Mouse (Mus musculus): ENCODE measurements around the gene Pcgf1. TPM values are rescaled to one million over a fixed set of nuclear protein-coding genes. Genes with fewer than 3 reads are reported as not detected.
A peak's percentile ranks its signal among the peaks of the same experiment; 100 is the strongest.

Gene Pcgf1
- total RNA-seq, 2 experiments from 2014 or later, result 18.8 to 22.2 TPM

DNA sequence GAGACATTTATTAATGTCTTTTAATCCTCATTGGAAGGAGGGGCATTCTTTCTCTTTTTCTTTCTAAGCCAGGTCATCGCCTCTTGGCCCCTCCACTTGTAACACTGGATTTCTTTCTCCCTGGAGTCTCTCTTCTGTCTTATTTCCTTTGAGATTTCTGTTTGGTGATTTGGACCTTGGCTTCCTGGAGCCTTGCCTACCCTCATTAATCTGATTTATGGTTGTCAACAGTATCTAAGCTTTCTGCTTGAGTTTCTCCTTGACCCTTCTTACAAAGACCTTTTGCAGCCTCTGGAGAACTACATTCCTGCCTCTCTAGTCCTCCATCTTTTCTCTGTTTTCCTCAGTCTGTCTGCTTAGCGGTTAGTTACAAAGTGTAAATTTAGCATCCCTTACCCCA lies 20.7 kb downstream of the Pcgf1 start:
- no peak for DNase-seq (ENCODE audit: low spot score in 2 of 2)

DNA sequence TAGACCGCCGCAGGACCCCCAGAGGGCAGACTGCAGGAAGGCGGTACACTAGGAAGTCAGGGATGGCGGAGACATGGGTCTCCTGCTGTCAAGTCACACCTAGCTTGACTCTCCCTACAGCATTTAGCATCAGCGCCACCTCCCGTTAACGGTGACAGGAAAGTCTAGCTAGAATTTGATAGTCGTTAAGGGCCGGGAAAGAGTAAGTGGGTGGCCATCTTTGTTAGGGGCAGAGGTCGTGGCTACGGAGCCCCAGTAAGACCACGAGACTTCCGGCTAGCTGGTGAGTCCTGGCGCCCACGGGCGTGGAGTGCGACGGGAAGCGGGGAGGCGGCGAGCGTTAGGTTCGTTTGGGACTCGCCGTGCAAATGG lies 23.6 kb downstream of the Pcgf1 start, which contains the start of the genes Ccdc142 and Gm42688:
Gene Ccdc142, plus strand, starts transcription at position 286 of the 372 bp plus-strand sequence.
Gene Gm42688, plus strand, starts transcription at position 302 of the 372 bp plus-strand sequence.
- peak; percentile 86 to 90 for DNase-seq (ENCODE audit: low spot score in 2 of 2)

DNA sequence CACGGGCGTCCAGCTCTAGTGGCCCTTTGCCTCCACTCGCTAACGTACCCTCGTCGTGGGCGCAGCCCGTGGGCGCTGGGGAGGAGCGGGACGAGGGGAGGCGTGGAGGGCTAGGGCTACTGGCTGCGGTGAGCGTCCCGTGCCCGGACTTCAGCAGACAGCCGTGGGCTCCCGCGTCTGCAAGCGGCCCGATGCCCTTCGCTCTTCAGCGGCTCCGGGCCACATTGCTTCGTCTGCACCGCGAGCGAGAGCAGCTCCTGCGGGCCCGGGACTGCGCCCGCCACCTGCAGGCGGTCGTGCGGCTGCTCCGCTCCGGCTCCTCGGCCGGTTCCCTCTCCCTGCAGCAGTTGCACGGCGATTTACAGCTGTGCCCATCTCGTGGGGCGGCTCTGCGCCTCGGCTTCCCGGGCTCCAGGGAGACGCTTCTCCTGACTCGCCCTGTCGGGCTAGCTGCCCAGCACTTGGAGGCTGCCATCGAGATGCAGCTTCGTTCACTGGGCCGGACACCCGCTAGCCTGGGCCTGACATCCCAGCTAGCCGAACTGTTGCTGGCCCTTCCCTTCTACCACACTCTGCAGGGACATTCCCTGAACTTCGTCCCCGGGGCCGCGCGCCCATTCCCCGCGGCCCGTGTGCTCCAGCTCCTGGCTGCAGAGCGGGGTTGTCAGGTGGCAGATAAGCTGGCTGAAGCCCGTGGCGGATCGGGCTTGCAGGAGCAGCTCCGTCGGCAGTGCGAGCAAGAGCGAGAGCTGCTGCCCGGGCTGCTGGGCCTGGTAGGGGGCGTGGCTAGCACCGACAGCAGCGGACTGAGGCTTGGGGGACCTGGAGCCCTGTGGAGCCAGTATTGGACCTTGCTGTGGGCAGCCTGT lies 24.3 kb downstream of the Pcgf1 start:
- peak; percentile 63 to 75 for DNase-seq (ENCODE audit: low spot score in 2 of 2)

DNA sequence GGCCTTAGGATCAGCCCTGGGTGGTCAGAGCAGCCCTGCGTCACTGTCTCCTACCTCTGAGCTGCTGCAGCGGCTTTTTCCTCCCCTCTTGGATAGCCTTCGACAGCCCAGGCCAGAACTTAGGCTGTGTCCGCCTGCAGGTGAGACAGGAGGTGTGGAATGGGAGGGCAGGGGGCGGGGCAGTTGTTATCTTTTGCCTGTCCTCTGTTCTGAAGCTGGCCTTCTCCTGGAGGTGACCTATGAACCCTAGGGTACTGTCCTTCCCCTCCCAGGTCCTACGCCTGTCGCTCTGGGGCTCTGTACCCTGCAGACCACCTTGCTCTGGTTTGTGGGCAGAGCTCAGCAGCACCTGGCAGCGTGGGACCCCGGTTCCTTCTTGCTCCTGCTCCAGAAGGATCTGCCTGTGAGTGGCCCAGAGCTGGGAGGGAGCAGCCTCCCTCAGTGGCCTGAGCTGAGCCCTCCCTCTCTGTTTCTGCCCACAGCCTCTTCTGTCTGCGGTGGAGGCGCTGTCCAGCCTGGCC lies 25.5 kb downstream of the Pcgf1 start:
- peak in 1 of 2 experiments; percentile 17 for DNase-seq (ENCODE audit: low spot score in 2 of 2)

DNA sequence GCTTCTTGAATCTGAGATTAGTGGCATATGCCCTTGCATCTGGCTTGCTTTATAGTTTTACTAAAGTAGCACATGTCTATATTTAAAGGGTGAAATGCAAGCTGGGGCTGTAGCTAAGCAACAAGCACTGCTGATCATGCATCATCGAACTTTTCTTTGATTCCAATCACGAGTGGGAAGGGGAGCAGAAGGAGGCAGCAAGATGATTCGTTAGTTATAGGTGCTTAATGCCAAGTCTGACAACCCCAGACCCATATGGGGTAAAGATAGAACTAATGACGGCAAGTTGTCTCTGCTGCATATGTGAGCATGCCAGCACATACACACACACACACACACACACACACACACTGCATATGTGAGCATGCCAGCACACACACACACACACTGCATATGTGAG lies 26.5 kb downstream of the Pcgf1 start:
- DNase-seq (ENCODE audit: low spot score in 2 of 2), result no peak

DNA sequence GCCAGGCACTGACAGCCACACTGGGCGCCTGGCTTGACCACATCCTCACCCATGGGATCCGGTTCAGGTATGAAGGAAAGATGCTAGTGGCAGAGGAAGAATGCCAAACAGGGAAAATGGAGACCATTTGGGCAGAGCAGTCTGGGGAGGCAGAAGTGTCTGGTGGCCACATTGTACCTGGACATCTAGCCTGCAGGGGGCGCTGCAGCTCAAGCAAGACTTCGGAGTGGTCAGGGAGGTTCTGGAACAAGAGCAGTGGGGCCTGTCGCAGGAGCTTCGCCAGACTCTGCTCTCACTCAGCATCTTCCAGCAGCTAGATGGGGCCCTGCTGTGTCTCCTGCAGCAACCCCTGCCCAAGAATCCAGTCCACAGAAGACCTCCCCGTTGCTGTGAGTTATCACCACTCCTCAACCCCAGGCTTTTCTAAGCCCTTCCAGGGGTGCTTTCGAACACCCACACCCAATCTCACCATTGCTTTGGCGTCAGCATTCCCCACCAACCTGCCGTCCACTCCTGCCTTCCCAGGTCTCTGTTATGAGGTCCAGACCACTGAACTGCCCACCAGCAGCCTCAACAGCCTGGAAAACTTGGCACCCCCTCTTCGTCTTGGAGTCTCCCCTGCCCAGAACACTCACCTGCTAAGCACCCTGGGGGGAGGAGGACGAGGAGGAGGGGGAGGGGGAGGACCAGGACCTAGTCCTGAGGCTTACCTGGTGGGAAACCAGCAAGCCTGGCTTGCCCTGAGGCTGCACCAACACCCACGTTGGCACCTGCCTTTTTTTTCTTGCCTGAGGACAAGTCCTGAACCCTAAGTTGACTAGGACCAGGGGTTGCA lies 30.1 kb downstream of the Pcgf1 start:
- DNase-seq (ENCODE audit: low spot score in 2 of 2), result peak; percentile 77 to 78

DNA sequence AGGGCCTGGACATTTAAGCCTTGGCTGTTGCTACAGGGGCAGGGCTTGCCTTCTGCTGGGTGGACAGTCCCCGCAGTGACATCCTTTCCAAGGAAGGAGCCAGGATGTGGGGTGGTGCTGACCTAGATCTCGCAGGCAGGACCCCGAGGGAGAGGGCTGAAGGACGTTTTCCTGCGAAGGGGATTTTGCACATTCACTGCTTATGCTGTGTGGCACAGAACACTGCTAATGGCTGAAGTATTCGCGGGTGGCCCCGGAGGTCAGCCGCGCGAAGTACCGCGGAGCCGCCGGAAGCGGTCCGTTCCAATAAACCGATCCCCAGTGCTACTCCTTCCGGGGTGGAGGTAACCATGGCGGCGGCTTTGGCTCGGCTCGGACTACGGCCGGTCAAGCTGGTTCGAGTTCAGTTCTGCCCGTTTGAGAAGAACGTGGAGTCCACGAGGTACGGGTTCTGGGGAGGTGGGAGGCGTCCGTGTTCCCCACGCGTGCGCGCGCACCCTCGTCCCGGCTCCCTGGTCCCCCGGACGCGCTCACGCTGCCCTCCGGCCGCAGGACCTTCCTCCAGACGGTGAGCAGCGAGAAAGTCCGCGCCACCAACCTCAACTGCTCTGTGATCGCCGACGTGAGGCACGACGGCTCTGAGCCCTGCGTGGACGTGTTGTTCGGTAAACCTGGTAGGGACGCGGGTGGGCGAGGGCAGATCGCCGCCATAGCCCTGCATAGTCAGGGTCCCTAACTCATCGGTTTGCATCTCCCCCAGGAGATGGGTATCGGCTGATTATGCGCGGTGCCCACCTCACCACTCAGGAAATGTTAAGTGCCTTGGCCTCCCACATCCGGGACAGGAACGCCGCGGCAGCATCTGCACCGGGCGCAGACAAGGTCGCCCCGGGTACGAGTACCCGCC lies 31.3 kb downstream of the Pcgf1 start, which contains the start of gene Mrpl53:
Gene Mrpl53, plus strand, starts transcription at position 279 of the 907 bp plus-strand sequence.
- peak; percentile 82 to 84 for DNase-seq (ENCODE audit: low spot score in 2 of 2)

DNA sequence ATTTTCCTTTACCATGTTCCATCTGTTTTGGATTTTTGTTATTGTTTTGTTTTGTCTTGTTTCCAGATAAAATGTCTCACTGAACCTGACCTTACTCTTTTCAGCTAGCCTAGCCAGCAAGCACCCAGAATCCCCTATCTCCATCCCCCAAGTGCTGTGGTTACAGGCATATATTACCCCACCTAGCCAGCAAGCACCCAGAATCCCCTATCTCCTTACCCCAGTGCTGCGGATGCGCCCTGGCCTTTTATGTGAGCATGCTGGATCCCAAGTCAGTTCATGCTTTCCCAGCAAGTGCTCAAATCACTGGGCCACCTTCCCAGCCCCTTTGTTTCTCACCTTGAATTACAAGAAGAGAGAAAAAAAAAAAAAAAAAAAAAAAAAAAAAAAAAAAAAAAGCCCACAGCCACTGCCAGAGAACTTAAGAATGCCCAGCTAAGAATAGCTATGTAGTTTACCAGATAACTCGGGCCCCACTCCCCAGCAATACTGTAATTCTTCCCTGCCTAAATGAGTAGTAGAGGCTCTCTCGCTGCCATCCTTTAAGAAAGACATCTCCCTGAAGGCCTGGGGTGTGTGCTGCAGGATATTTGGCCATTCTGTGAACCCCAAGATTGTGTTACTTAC lies 34.0 kb downstream of the Pcgf1 start:
- DNase-seq (ENCODE audit: low spot score in 2 of 2), result no peak

DNA sequence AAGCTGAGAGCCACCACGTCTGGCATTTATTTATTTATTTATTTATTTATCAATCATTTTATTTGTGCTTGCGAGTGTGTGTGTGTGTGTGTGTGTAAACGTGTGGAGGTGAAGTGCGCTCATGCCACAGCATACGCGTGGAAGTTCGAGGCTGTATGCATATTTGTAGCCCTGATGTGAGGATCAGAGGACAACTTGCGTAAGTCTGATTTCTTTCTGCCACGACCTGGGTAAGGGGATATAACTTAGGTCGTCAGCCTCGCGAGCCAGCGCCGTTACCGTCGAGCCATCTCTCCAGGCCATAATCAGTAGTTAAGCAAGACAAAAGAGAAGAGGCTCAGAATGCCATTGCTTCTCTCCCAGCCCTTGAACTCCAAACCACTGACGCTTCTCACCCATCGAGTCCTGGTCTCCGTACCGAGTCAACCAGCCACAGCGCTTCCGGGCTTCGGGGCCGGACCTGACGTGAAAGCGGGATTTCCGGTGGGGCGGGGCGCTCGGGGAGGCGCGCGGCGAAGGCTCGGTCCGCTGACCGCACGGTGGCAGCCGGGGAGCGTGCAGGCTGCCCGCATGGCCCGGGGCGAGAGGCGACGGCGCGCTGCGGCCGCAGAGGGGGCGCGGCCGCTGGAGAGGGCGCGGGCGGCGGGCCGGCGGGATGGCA lies 37.5 kb downstream of the Pcgf1 start, which contains the start of gene Mogs:
Gene Mogs, plus strand, starts transcription at position 486 of the 661 bp plus-strand sequence.
- DNase-seq (ENCODE audit: low spot score in 2 of 2), result peak; percentile 91 to 94

DNA sequence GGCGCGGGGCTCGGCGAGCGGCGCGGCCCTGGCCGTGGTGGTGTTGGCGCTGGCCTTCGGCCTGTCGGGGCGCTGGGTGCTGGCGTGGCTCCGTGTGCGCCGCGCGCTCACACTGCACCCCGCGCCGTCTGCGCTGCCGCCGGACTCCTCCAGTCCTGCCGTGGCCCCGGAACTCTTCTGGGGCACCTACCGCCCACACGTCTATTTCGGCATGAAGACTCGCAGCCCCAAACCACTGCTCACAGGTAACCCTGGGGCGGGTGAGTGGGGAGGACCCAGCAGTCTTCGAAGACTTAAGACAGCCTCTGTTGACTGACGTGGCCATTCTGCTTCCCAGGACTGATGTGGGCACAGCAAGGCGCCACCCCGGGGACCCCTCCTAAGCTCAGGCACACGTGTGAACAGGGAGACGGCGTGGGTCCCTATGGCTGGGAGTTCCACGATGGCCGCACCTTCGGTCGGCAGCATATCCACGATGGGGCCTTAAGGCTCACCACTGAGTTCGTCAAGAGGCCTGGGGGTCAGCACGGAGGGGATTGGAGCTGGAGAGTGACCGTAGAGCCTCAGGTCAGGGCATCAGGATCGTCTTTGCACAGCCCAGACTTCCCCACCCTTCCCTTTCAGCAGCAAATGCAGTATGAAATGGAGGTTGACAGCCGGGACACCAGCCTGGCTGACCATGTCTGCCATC lies 38.2 kb downstream of the Pcgf1 start:
- no peak for DNase-seq (ENCODE audit: low spot score in 2 of 2)

DNA sequence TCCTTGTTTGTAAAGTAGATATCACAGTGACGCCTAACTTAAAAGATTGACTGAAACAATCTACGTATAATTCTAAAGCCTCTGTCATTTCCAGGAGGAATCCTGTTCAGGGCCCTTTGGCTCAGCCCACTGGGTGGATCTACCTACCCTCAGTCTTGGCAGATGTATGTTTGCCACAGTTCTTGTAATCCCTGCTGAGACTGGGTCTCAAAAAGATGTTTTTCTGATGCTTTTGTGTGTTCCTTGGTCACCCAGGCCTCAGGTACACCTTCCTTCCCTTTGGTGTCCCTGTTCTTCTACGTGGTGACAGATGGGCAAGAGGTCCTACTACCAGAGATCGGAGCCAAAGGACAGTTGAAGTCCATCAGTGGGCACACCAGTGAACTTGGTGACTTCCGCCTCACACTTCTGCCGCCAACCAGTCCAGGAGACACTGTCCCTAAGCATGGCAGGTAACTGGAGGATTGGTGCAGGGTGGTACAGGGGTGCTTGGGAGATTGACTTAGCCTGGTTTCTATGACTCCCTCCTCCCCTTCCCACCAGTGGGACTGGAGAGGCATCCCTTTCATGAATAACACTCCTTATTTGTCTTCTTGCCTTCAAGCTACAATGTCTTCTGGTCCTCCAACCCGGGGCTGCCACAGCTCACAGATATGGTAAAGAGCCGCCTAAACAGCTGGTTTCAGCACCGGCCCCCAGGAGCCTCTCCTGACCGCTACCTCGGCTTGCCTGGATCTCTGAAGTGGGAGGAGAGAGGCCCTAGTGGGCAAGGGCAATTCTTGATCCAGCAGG lies 38.9 kb downstream of the Pcgf1 start:
- DNase-seq (ENCODE audit: low spot score in 2 of 2), result no peak

DNA sequence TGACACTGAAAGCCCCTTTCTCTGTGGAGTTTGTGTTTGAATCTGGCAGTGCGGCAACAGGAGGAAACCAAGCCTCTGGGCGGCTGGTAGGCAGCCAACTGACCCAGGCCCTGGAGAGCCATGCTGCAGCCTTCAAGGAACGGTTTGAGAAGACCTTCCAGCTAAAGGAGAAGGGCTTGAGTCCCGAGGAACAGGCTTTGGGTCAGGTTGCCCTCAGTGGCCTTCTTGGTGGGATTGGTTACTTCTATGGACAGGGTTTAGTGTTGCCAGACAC lies 39.4 kb downstream of the Pcgf1 start:
- no peak for DNase-seq (ENCODE audit: low spot score in 2 of 2)

DNA sequence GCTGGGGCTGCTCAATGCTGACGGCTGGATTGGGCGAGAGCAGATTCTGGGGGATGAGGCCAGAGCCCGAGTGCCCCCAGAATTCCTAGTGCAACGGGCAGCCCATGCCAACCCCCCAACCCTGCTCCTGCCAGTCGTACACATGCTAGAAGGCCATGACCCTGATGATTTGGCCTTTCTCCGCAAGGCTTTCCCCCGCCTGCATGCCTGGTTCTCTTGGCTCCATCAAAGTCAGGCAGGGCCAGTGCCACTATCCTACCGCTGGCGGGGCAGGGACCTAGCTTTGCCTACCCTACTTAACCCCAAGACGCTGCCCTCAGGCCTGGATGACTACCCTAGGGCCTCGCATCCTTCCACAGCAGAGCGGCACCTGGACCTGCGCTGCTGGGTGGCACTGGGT lies 39.9 kb downstream of the Pcgf1 start:
- no peak for DNase-seq (ENCODE audit: low spot score in 2 of 2)

DNA sequence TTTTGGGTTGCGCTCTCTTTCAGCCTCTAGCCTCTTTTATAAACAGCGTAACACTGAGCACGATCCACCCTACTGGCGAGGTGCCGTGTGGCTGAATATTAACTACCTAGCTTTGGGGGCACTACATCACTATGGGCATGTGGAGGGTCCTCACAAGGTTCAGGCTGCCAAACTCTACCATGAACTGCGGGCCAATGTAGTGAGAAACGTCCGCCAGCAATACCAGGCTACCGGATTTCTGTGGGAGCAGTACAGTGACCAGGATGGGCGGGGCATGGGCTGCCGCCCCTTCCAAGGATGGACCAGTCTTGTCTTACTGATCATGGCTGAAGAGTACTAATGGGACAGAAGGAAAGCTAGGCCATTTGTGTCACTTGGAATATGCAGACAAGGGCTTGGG lies 40.7 kb downstream of the Pcgf1 start:
- DNase-seq (ENCODE audit: low spot score in 2 of 2), result no peak

DNA sequence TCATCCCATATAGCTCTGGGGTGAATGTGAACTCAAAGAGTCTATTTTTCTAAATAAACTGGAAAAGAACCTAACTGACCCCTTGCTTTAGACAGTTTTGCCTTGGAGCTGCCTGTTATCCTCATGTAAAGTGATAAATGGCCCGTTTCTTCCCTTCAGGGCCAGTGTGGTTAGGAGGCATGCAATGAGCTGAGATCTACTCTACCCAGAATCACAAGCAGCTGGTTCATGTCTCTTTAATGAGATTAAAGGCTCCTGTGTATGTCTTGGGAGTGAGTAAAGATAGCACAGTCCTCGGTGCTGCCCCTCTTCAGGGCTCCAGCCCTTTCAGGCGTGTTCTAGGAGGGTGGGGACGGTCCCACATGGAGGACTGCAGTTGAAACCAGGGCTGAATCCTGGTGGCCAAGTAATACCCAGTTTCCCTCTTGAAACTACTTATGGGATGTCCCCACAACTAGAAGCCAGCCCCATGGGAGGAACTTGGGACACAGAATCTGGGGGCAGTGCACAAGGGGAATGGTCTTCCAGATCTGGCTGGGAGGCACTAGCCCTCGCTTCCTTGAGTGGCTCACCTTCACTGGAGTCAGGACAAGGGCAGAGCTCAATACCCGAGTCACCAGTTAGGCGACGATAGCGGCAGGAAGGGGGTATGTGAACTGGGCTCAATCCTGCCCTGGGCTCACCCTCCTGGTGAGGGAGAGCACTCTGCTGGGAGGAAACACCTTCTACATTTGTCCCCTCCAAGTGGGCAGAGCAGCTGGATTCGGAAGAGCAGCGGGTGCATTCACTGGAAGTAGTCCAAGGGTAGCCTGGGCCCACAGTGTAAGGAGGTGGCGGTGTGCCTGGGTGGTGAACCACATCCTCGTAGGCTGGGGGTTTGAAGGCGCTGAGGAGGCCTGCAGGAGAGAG lies 41.4 kb downstream of the Pcgf1 start:
- no peak for DNase-seq (ENCODE audit: low spot score in 2 of 2)

DNA sequence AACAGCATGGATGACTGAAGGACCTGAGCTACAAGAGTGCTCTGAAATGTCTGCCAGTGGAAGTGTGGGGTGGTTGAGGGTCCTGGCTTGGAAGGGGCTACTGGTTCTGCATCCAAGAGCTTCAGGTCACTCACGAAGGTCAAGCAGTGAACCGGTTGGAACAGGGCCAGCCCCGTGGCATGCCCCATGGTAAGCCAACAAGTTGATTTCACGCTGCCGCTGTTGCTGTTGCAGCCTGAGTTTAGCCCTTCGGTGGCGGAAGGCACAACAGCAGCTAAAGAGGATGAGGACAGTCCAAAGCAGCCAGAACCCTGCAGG lies 42.0 kb downstream of the Pcgf1 start:
- DNase-seq (ENCODE audit: low spot score in 2 of 2), result no peak
